Mouse (Mus musculus) embryonic facial prominence, embryonic 11.5 days (tissue): Measurements from ENCODE around the gene Plxna1. TPM values are rescaled to one million over a fixed set of nuclear protein-coding genes. Genes with fewer than 3 reads are reported as not detected.

Experiments
- ATAC-seq: fragments of 200-750 bp; cut with Nextera tagmentation; replicated peaks from 2 replicates; pipeline ENCODE4 v1.8.0; 2017; ENCODE audit warnings: low read depth; ENCODE audit not compliant: insufficient number of reproducible peaks, low FRiP score, low TSS enrichment
- DNase-seq: peaks from one replicate; pipeline ENCODE4 v3.0.0-alpha.2; 2015; ENCODE audit warnings: low spot score
- H3K27ac ChIP-seq: fragments of 300-500 bp; sonication (generic); replicated peaks from 2 replicates; pipeline ENCODE4 v1.5.1; 2014; ENCODE audit warnings: mild to moderate bottlenecking, low read depth, low read length, control low read depth
- H3K27me3 ChIP-seq: fragments of 300-500 bp; sonication (generic); 2 replicates; pipeline ENCODE4 v1.6.1; 2014; ENCODE audit warnings: mild to moderate bottlenecking, low read length, moderate library complexity, mixed read lengths; ENCODE audit not compliant: control insufficient read depth, insufficient read depth
- H3K36me3 ChIP-seq: fragments of 300-500 bp; sonication (generic); replicated peaks from 2 replicates; pipeline ENCODE4 v1.6.1; 2014; ENCODE audit warnings: low read depth, mild to moderate bottlenecking, low read length, moderate library complexity, mixed read lengths; ENCODE audit not compliant: control insufficient read depth, insufficient read depth
- H3K4me1 ChIP-seq: fragments of 300-500 bp; sonication (generic); 2 replicates; pipeline ENCODE4 v1.6.1; 2014; ENCODE audit warnings: low read length, mixed read lengths; ENCODE audit not compliant: control insufficient read depth, insufficient read depth
- H3K4me2 ChIP-seq: fragments of 300-500 bp; sonication (generic); 2 replicates; pipeline ENCODE4 v1.6.1; 2014; ENCODE audit warnings: low read depth, mild to moderate bottlenecking, control low read depth, low read length, moderate library complexity
- H3K4me3 ChIP-seq: fragments of 300-500 bp; sonication (generic); 2 replicates; pipeline ENCODE4 v1.5.1; 2014; ENCODE audit warnings: low read depth, low read length, control low read depth
- H3K9ac ChIP-seq: fragments of 300-500 bp; sonication (generic); replicated peaks from 2 replicates; pipeline ENCODE4 v1.6.1; 2014; ENCODE audit warnings: mild to moderate bottlenecking, control low read depth, low read length
- H3K9me3 ChIP-seq: fragments of 300-500 bp; sonication (generic); replicated peaks from 2 replicates; pipeline ENCODE4 v1.6.1; 2016; ENCODE audit warnings: mild to moderate bottlenecking, low read length, inconsistent platforms, mixed read lengths; ENCODE audit not compliant: control insufficient read depth
- WGBS: fragments of 180-500 bp; shearing (Covaris S2); extraction: QIAGEN DNeasy Blood & Tissue Kit; methylation state at CpG from one replicate; pipeline ENCODE4 v1.1.7; 2014; 5-methylcytosine and 5-hydroxymethylcytosine counted together
- polyA plus RNA-seq: library from polyadenylated mRNA; unstranded; fragments of >200 nt; fragmentation: Nextera tagmentation; extraction: Ambion mirVana; gene quantifications from 2 replicates; pipeline ENCODE4 v1.2.1, GENCODE M21; 2014

Plxna1 gene
- polyA plus RNA-seq, 1 experiment from 2014 or later = 15.9 TPM

GRCm38 (mm10) chr6:89350520-89350919 is 11.9 kb downstream of the Plxna1 start:
- peaks cover 9% of the 10 kb centered on the region for H3K4me1 ChIP-seq
- no peak for DNase-seq

GRCm38 (mm10) chr6:89350037-89350515 is 12.3 kb downstream of the Plxna1 start:
- ATAC-seq = no peak
- Histone ChIP-seq H3K27me3 (no peaks in the 10 kb centered on the region), H3K36me3 (peaks cover 3% of the 10 kb centered on the region; the same call in 1 of the 2 replicates), H3K4me2 (no peak overlapping the region), H3K9me3 (no peaks in the 10 kb centered on the region), H3K27ac (no peak overlapping the region), H3K4me3 (no peak overlapping the region), H3K9ac (no peak overlapping the region), H3K4me1 (peaks cover 14% of the 10 kb centered on the region)
- WGBS = 92% methylated on average over 1 of the region's 1 CpGs
- DNase-seq = no peak

More at GRCm38 (mm10) chr6:89350520-89350919, 11.9 kb downstream of the Plxna1 start:
- no peak overlapping the region for H3K27ac ChIP-seq
- H3K4me3 ChIP-seq = no peak overlapping the region
- H3K27me3 ChIP-seq = no peaks in the 10 kb centered on the region
- no peak overlapping the region for H3K4me2 ChIP-seq
- peaks cover 3% of the 10 kb centered on the region; the same call in 1 of the 2 replicates for H3K36me3 ChIP-seq
- H3K9me3 ChIP-seq = no peaks in the 10 kb centered on the region
- no peak overlapping the region for H3K9ac ChIP-seq
- no peak for ATAC-seq
- WGBS = 100% methylated on average over 2 of the region's 2 CpGs

GRCm38 (mm10) chr6:89348363-89348762 is 14.1 kb downstream of the Plxna1 start:
- H3K4me2 ChIP-seq = no peak overlapping the region
- no peaks in the 10 kb centered on the region for H3K9me3 ChIP-seq
- H3K27me3 ChIP-seq = no peaks in the 10 kb centered on the region
- peaks cover 3% of the 10 kb centered on the region; the same call in 1 of the 2 replicates for H3K36me3 ChIP-seq
- H3K27ac ChIP-seq = no peak overlapping the region
- peaks cover 15% of the 10 kb centered on the region for H3K4me1 ChIP-seq
- 53% methylated on average over 9 of the region's 9 CpGs for WGBS
- H3K9ac ChIP-seq = no peak overlapping the region
- no peak overlapping the region for H3K4me3 ChIP-seq
- DNase-seq = no peak
- no peak for ATAC-seq

DNA sequence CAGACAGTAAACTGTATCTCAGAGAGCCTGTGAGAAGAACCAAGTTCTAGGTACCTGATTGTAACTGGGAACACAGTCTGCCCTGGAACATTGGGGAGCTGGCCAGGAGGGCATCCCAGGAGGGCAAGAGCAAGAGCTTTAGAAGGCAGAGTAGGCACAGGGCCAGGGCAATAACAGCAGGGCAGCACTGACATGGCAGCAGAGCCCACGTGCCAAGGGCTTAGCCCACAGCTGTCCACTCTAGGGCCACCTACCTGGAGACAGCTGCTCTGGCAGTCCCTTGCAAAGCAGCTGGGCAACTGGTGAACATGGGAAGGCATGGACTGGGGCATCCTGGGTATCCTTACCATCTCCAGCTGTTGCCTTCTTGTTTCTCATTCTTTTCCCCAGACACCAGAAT is 14.6 kb downstream of the Plxna1 start:
- no peak for ATAC-seq
- H3K4me1 ChIP-seq = peaks cover 15% of the 10 kb centered on the region
- H3K27me3 ChIP-seq = no peaks in the 10 kb centered on the region
- no peak for DNase-seq
- no peaks in the 10 kb centered on the region for H3K9me3 ChIP-seq
- WGBS = 70% methylated on average over 1 of the region's 1 CpGs
- peaks cover 3% of the 10 kb centered on the region; the same call in 1 of the 2 replicates for H3K36me3 ChIP-seq
- H3K4me3 ChIP-seq = no peak overlapping the region
- H3K9ac ChIP-seq = no peak overlapping the region
- H3K27ac ChIP-seq = no peak overlapping the region
- no peak overlapping the region for H3K4me2 ChIP-seq

GRCm38 (mm10) chr6:89345855-89346254 is 16.6 kb downstream of the Plxna1 start:
- Histone ChIP-seq H3K4me1 (peaks cover 11% of the 10 kb centered on the region), H3K4me3 (no peak overlapping the region), H3K9ac (0 out of 2 replicates have a peak overlapping the region, but pooled peaks have one; percentile 6), H3K27ac (peak overlapping the region; percentile 43), H3K27me3 (no peaks in the 10 kb centered on the region), H3K9me3 (no peaks in the 10 kb centered on the region), H3K4me2 (no peak overlapping the region), H3K36me3 (peaks cover 10% of the 10 kb centered on the region)
- 89% methylated on average over 1 of the region's 1 CpGs for WGBS
- DNase-seq = no peak
- no peak for ATAC-seq

GRCm38 (mm10) chr6:89345486-89345785 is 17.0 kb downstream of the Plxna1 start:
- no peaks in the 10 kb centered on the region for H3K9me3 ChIP-seq
- 64% methylated on average over 3 of the region's 3 CpGs for WGBS
- DNase-seq = no peak
- H3K27ac ChIP-seq = peak overlapping the region; percentile 43
- H3K27me3 ChIP-seq = no peaks in the 10 kb centered on the region
- peaks cover 10% of the 10 kb centered on the region for H3K36me3 ChIP-seq
- ATAC-seq = no peak
- H3K4me3 ChIP-seq = no peak overlapping the region
- H3K9ac ChIP-seq = peak overlapping the region; percentile 25; the same call in 1 of the 2 replicates
- no peak overlapping the region for H3K4me2 ChIP-seq
- H3K4me1 ChIP-seq = peaks cover 11% of the 10 kb centered on the region

DNA sequence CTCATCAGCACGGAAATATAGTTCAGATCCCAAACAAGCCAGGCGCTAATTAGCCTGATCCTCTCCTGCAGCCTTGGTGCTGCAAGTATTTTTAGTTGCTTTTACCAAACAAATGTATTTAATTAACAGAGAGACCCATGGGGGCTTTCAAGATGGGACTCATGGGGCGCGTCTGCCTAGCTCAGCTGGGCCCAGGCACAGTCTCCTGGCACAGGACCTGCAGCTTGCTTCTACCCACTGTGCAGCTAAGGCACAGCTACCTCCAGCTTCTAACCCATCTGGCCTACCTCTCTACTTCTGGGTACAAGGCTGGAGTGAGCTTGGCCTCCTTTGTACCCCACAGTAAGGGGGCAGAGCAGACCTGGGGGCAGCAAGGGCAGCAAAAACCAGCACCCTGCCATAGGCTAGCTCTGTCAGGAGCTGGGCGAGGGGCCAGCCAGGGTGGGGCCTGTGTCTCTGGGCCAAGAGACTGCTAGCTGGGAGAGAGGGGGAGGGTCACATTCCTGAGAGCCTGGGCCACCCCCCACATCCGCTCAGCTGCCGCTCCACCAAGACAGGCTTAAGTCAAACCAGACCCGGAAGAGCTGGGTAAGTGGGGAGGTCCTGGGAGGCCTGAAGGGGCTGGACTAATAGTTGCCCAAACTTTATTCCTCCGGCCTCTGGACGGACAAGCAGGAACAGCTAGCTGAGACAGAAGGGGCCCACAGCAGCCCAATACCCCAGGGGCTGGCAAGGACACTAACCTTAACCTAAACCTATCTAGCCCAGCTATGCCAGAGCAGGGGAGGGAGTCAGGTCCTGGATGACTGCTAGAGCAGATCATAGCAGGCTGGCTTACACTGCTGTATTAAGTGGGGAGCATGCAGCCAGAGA is 17.6 kb downstream of the Plxna1 start:
- peak; percentile 87 for DNase-seq
- no peak overlapping the region for H3K4me3 ChIP-seq
- H3K27ac ChIP-seq = peak overlapping the region; percentile 43
- H3K36me3 ChIP-seq = peaks cover 10% of the 10 kb centered on the region
- peaks cover 11% of the 10 kb centered on the region for H3K4me1 ChIP-seq
- no peak overlapping the region for H3K4me2 ChIP-seq
- H3K9me3 ChIP-seq = no peaks in the 10 kb centered on the region
- WGBS = 18% methylated on average over 10 of the region's 10 CpGs
- no peaks in the 10 kb centered on the region for H3K27me3 ChIP-seq
- peak overlapping the region; percentile 25 for H3K9ac ChIP-seq
- peak; percentile 83 for ATAC-seq

- Histone ChIP-seq H3K4me2 (no peak overlapping the region), H3K9ac (no peak overlapping the region), H3K36me3 (peaks cover 15% of the 10 kb centered on the region), H3K4me3 (no peak overlapping the region), H3K27ac (no peak overlapping the region), H3K4me1 (peaks cover 11% of the 10 kb centered on the region), H3K27me3 (no peaks in the 10 kb centered on the region), H3K9me3 (no peaks in the 10 kb centered on the region)
- DNase-seq (no peak), ATAC-seq (no peak)
- WGBS = 95% methylated on average over 4 of the region's 4 CpGs
Observed at GRCm38 (mm10) chr6:89341981-89342380, 20.4 kb downstream of the Plxna1 start.
